Mouse (Mus musculus) bone marrow macrophage, adult 2 months (primary cell): ENCODE results near the gene Vps37b.

Experiments used
- CTCF ChIP-seq: IDR thresholded peaks from 2 replicates; pipeline ENCODE4 v1.5.1; 2012; ENCODE audit warnings: low read depth, mild to moderate bottlenecking, low read length, moderate library complexity
- POLR2A ChIP-seq: IDR thresholded peaks from 2 replicates; pipeline ENCODE4 v1.6.1; 2012; ENCODE audit warnings: mild to moderate bottlenecking, low read depth, low read length, borderline replicate concordance

- TF ChIP-seq POLR2A: no peak
- TF ChIP-seq CTCF: no peak
Observed at GRCm38 (mm10) chr5:124079880-124080279, 47.8 kb upstream of the Vps37b start.
